Mouse (Mus musculus) layer of hippocampus, adult 9-10 months (tissue): ENCODE measurements around the gene Ccl24.
"Not testable (repeated sequence)": the region's sequence is repeated elsewhere in the genome, so short reads cannot be mapped to it uniquely, and the experiment has no call there.

Experiments
- DNase-seq: peaks from one replicate; pipeline ENCODE4 v3.0.0; 2022; ENCODE audit warnings: low spot score

The Ccl24 gene

GRCm38 (mm10) chr5:135573006-135573405, at the start of gene Ccl24:
Gene Ccl24, minus strand, starts transcription at chr5:135573049.
- DNase-seq = no peak

- DNase-seq = no peak
These were observed 48.9 kb upstream of the Ccl24 start for GRCm38 (mm10) chr5:135621725-135622124.

- DNase-seq = no peak
These were observed 47.7 kb upstream of the Ccl24 start for GRCm38 (mm10) chr5:135620526-135620925.

- DNase-seq = not testable (repeated sequence)
These were observed 46.9 kb upstream of the Ccl24 start for GRCm38 (mm10) chr5:135619741-135620140.

- no peak for DNase-seq
These were observed 36.9 kb upstream of the Ccl24 start for GRCm38 (mm10) chr5:135609794-135610193.

GRCm38 (mm10) chr5:135607581-135607980, 34.7 kb upstream of the Ccl24 start:
- DNase-seq = no peak

- not testable (repeated sequence) for DNase-seq
These were observed 33.9 kb upstream of the Ccl24 start for GRCm38 (mm10) chr5:135606717-135607116.

GRCm38 (mm10) chr5:135604643-135605042, 31.8 kb upstream of the Ccl24 start:
- not testable (repeated sequence) for DNase-seq

GRCm38 (mm10) chr5:135589996-135590784, 17.3 kb upstream of the Ccl24 start:
- DNase-seq = no peak

- no peak for DNase-seq
These were observed 14.9 kb upstream of the Ccl24 start for GRCm38 (mm10) chr5:135587764-135588163.

GRCm38 (mm10) chr5:135585691-135586090, 12.8 kb upstream of the Ccl24 start:
- no peak for DNase-seq

GRCm38 (mm10) chr5:135582330-135582729, 9.5 kb upstream of the Ccl24 start:
- DNase-seq = no peak

GRCm38 (mm10) chr5:135579331-135579751, 6.5 kb upstream of the Ccl24 start:
- DNase-seq = no peak

- no peak for DNase-seq
These were observed 3.2 kb upstream of the Ccl24 start for GRCm38 (mm10) chr5:135576055-135576454.

- no peak for DNase-seq
These were observed 4.2 kb downstream of the Ccl24 start for GRCm38 (mm10) chr5:135568698-135569097.

- no peak for DNase-seq
These were observed 5.1 kb downstream of the Ccl24 start for GRCm38 (mm10) chr5:135567556-135568265.

GRCm38 (mm10) chr5:135563469-135563868, 9.4 kb downstream of the Ccl24 start, which contains the start of gene Ccl26:
Gene Ccl26, minus strand, starts transcription at chr5:135563569.
- DNase-seq = no peak

- DNase-seq = no peak
These were observed 15.2 kb downstream of the Ccl24 start for GRCm38 (mm10) chr5:135557671-135558070.

GRCm38 (mm10) chr5:135557051-135557450, 15.8 kb downstream of the Ccl24 start:
- no peak for DNase-seq

- DNase-seq = no peak
These were observed 16.6 kb downstream of the Ccl24 start for GRCm38 (mm10) chr5:135556259-135556658.

GRCm38 (mm10) chr5:135551591-135551990, 21.3 kb downstream of the Ccl24 start:
- no peak for DNase-seq

- peak; percentile 55 for DNase-seq
These were observed 21.9 kb downstream of the Ccl24 start for GRCm38 (mm10) chr5:135550910-135551309.

- DNase-seq = no peak
These were observed 24.9 kb downstream of the Ccl24 start for GRCm38 (mm10) chr5:135547990-135548389.
